Mouse (Mus musculus): ENCODE measurements around the gene Hltf.
"Not testable (repeated sequence)": the region's sequence is repeated elsewhere in the genome, so short reads cannot be mapped to it uniquely, and the experiment has no call there.

- TF ChIP-seq CTCF, POLR2A (IDR thresholded peaks at IDR 0.05; ENCODE audit: insufficient read depth, low read depth, low read length): not testable (repeated sequence)
These were observed 16.1 kb upstream of the Hltf start for GRCm38 (mm10) chr3:20041461-20041860.
